Mouse (Mus musculus) CD8-positive naive resting alpha-beta T cell, adult 2 months (primary cell): ENCODE results near the gene Fam131b.

Experiments
- DNase-seq, 2 experiments: peaks; one replicate each; pipeline ENCODE4 v3.0.0; 2022; ENCODE audit warnings: low read depth in 2 of 2, low spot score in 2 of 2

Fam131b gene

DNA sequence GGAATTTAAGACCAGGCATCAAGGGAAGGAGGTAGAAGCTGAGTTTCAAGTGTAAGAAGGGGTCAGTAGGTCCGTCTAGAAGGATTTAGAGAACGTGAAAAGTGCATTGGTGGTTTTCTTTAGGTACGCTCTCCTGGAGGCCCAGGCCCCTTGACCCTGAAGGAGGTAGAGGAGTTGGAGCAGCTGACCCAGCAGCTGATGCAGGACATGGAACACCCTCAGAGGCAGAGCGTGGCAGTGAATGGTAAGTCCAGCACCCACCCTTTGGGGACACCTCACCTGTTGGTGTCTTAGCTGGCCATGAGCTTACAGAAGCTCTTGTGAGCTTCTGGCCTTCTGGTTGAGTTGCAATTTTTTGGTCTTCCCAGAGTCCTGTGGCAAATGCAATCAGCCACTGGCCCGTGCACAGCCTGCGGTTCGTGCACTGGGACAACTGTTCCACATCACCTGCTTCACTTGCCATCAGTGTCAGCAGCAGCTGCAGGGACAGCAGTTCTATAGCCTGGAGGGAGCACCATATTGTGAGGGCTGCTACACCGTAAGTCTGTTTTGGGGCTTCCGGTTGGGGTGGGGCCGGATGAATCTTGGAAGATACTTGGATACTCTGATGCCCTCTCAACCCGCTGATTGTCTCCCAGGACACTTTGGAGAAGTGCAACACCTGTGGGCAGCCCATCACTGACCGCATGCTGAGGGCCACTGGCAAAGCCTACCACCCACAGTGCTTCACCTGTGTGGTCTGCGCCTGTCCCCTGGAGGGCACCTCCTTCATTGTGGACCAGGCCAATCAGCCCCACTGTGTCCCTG is 31.6 kb upstream of the Fam131b start:
- no peak for DNase-seq

GRCm38 (mm10) chr6:42355366-42355765 is 30.9 kb upstream of the Fam131b start:
- no peak for DNase-seq

DNA sequence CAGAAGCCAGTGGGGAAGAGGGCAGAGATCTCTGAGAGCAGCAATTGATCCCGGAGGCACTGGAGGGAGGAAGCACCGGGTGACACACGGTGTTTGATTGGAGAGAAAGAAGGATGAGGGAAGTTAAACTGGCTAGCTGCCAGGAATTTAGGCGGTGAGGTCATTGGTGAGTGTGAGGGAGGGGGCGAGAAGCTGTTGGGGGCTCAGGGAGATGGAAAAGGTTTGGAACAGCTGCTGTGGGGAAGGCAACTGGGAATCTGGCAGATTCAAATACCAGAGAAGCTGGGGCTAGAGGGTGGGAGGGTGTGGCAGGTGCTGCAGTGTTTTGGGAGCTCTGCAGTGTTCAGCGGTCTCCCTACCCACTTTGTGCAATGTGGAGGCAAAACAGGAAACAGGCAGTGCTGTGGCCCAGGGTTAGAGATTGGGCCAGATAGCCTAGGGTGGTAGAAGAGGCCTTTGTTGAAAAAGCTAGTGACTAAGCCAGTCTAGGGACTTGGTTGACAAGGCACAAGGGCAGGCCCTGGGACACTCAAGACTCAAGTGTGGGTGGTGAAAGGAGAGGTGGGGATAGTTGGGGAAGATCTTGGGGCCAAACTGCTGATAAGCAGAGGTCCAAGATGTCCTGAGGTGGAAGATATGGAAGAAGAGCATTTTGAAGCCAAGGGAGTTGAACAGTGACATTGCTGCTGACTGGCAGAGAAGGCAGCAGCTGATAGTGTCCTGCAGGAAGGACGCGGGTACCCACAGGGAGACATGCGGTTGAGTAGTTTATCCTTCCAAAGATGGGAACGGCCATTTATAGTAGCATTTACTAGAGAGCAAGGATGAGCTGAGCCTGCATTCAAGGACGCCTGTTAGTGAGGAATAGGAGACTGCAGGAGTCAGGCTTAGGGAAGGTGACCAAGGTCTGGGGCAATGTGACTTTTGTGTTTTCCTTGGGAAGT is 29.9 kb upstream of the Fam131b start:
- no peak for DNase-seq

DNA sequence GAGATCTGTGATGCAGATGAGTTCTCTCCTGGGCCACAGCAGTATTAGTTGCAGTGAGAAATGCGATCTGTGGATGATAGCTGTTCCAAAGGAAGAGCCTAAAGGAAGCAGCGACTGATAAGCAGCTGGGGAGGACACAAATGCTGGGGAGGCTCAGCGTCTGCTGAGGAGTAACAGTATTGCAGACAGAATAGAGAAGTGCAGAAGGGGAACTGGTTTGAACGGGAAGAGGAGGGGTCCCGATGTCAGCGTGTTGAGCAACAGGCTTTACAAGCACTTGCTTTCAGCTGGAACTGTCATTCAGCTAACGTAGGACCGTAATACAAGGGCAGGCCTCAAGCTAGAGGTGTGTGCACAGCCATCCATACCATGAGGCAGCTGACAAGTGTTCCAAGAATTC is 28.7 kb upstream of the Fam131b start:
- DNase-seq: no peak

DNA sequence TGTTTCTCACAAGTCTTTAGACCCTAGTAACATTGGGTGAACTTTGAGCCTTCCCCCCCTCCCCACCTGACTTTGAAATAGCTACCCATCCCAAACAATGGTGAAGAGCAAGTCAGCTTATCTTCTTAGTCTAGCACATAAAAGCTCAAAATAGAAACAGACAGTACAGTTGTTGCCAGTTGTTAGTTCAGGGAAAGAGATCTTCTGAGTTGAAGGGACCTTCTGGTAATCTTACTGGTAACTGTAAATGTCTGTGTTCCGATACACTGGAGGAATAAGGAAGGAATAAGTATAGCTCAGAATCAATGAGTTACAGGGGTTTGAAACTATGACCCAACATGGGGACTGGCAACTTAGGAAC is 28.0 kb upstream of the Fam131b start:
- no peak for DNase-seq

DNA sequence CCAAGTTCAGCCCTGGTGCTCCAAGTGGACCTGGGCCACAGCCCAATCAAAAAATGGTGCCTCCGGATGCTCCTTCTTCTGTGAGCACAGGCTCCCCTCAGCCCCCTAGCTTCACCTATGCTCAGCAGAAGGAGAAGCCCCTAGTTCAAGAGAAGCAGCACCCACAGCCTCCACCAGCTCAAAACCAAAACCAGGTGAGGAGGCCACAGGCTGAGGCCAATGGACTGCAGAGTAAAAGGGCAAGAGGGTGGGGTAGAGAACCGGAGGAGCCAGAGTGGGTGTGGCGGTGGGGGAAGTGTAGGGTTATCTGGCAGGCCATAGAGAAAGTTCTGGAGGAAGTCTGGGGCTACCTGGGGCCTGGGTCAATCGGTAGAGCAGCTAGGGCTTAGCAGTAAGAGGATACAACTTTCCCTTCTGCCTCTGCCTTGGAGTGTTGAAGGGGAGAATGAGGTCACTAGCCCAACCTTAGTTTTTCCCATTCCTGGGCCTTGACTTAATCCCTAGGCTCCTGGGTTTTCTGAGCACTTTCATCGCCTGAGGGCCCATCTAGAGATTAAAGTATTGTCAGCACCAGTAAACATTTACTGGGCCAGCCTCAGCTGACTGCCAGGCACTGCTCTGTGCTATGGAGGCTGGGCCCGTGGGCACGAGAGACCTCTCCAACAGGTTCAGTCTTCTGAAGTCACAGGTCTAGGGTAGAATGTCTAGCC is 27.5 kb upstream of the Fam131b start:
- no peak for DNase-seq

- DNase-seq: no peak
Observed at GRCm38 (mm10) chr6:42350968-42351775, 26.7 kb upstream of the Fam131b start.

- DNase-seq: no peak
Observed at GRCm38 (mm10) chr6:42350021-42350967, 25.9 kb upstream of the Fam131b start.

GRCm38 (mm10) chr6:42349426-42350020 is 25.1 kb upstream of the Fam131b start, which contains the start of gene Zyx:
TSS of gene Zyx (plus strand) at chr6:42349630.
- peak; percentile 70 to 73 for DNase-seq

DNA sequence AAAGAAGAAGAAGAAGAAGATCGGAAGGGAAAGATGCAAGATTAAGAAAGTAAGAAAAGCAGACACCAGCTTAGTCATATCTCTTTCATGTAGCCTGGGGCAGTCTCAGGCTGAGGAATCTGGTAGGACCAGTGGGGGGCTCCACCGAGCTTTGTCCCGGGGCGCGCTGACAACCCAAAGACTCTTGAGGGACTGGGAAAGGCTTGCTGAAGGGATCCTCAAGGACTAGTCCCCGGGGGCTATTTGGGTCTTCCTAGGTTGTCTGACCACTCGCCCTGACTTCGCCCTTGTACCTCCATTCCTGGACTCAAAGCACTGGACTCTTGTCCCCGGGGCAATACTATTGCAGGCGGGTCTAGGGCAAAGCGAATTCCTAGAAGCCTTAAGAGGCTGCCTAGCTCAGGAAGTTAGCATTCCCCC is 24.6 kb upstream of the Fam131b start:
- peak; percentile 72 to 76 for DNase-seq

- DNase-seq: no peak
Observed at GRCm38 (mm10) chr6:42348281-42349005, 24.0 kb upstream of the Fam131b start.

DNA sequence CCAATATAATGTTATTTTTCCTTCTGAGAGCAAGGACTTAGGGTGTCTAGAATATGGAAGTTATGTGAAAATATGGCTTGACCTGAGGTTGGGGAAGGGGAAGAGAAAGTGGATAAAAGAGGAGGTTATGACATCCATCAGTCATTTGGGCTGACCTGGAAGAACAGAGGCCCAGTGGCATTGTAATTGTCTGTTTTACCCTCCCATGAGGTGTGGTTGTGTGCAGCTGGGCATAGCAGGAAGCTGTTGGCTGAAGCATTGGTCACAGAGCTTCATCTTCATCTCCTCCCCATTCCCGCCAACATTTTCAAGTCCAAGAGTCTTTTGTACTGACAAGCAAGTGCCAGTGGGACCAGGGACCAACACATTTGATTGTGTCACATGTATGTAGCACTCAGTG is 19.8 kb upstream of the Fam131b start:
- no peak for DNase-seq

DNA sequence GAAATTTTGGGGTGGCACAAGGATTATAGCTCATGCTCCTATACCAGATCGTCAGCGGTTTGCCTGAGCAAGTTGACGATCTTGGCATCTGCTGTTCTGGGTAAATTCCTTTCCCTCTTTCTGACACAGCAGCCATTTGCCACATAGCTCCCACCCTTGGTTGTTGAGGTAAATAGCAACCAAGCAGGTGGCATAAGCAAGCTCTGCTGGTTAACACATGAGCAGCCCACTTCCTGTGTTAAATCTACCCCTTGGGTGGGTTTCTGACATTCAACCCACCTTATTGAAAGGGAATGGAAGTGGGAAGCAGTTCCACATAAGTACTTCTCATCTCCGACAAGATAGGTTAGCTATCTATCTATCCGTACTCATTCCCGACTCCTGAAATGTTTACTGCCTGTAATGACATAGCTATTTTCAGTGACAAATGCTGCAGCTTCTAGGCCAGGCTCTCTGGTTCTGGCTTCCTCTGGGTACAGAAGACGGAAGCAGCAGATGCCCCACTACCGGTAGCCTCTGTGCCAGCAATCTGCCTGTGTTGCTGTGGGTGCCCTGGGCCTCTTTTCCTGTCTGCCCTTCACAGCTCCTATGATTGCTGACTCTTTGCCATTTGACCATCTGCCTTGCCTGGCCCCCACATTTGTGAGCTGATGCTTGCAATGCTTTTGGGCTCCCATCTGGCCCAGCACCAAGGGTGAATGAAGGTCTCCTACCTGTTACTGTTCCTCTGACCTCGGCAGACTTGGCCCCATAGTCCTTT is 19.1 kb upstream of the Fam131b start:
- peak; percentile 50 to 52 for DNase-seq

DNA sequence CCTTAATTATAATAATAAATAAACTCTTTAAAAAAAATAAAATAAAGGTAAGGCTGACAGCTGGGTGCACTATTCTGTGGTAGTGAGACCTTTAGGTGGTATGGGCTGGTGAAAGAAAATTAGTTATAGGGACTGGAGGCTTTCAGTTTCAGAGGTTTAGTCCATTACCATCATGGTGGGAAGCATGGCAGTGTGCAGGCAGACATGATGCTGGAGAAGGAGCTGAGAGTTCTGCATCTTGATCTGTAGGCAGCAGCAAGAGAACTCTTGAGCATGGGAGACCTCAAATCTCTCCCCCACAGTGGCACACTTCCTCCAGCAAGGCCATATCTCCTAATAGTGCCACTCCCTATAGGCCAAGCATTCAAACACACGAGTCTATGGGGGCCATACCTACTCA is 17.7 kb upstream of the Fam131b start:
- no peak for DNase-seq

DNA sequence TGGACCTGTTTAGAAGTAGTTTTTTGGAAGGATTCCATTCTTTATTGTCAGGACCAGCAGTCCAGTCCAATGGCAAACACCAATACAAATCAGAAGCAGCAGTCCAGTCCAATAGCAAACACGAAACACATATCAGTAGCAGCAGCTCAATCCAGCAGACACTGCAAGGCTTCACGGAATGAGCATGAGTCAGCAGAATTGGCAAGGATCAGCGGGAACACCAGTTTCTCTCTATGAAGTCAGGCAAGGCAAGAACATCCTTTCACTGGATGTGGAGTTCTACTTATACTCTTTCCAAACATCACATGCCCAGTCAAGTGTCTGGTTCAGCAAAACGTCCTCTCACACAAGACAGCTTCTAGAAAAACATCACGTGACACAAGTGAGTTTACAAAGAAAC is 15.5 kb upstream of the Fam131b start:
- DNase-seq: no peak

DNA sequence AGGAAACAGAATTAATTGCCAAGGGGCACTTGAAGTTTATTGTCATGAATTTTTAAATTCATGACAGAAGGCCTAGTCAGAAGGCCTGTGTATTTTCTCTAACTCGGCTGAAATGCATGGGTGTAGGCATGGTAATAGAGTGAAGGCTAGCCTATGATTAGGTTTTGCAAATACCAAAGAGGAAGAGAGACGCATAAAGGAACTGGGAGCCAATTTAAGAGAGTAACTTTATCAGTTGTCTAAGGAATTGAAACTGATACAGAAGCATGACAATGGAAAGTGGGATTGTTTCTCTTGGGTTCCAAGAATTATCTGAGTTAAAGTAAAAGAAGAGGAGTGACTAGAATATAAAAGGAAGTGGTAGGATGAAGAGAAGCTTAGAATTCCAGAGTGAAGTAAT is 14.7 kb upstream of the Fam131b start:
- no peak for DNase-seq

GRCm38 (mm10) chr6:42330946-42331345 is 6.5 kb upstream of the Fam131b start:
- no peak for DNase-seq

- DNase-seq: no peak
Observed at GRCm38 (mm10) chr6:42330216-42330615, 5.8 kb upstream of the Fam131b start.
